In genomic region chr14:121346654-121347053, GRCm38 (mm10) we compare ENCODE assay signal across 9 mouse cellular contexts. TPM values are rescaled to one million over a fixed set of nuclear protein-coding genes. Genes with fewer than 3 reads are reported as not detected.
A peak's percentile ranks its signal among the peaks of the same experiment; 100 is the strongest.
DNase-seq lines count a peak whose midpoint lies in the region; ATAC-seq and TF ChIP-seq lines count a peak whose summit lies in the region.
"Had no signal": no experiment of that assay in that cellular context is flagged by ENCODE, and none has a peak within 500 bp of the region (broad histone marks: within the 10 kb centered on the region; RNA-seq: fewer than 3 reads in every experiment).

No protein-coding gene starts in this region.

- no peaks in the 10 kb centered on the region for H3K36me3 ChIP-seq in lung, postnatal 0 days (ENCODE audit: insufficient read depth, low read length)
- H3K36me3 ChIP-seq in thymus, adult 2 months (ENCODE audit: control insufficient read depth, insufficient read depth, low read length): no peaks in the 10 kb centered on the region

- no peak for TF ChIP-seq CTCF in lung, postnatal 0 days (IDR thresholded peaks at IDR 0.05)
- TF ChIP-seq CTCF in thymus, adult 2 months (IDR thresholded peaks at IDR 0.05; ENCODE audit: borderline replicate concordance, control insufficient read depth, extremely low read depth, insufficient read depth, low read length, poor library complexity): no peak

- H3K9me3 ChIP-seq in lung, postnatal 0 days (ENCODE audit: low read length): no peaks in the 10 kb centered on the region

- no peaks in the 10 kb centered on the region for H3K27me3 ChIP-seq in lung, postnatal 0 days (replicated peaks; ENCODE audit: insufficient read depth, low read length)
- H3K27me3 ChIP-seq in thymus, adult 2 months (ENCODE audit: control insufficient read depth, insufficient read depth, low read length): no peaks in the 10 kb centered on the region

- WGBS in lung, postnatal 0 days: 49% methylated on average over 4 of the region's 4 CpGs
- 78% methylated on average over 4 of the region's 4 CpGs for WGBS in thymus, adult 2 months

- no peak overlapping the region for H3K4me3 ChIP-seq in lung, postnatal 0 days (ENCODE audit: low read depth, low read length)
- H3K4me3 ChIP-seq in thymus, adult 2 months (ENCODE audit: control insufficient read depth, insufficient read depth, low read length): no peak overlapping the region

- peaks cover 34% of the 10 kb centered on the region; the same call in 1 of the 2 replicates for H3K4me1 ChIP-seq in lung, postnatal 0 days (ENCODE audit: insufficient read depth, low read depth, low read length)
- H3K4me1 ChIP-seq in thymus, adult 2 months (replicated peaks; ENCODE audit: control insufficient read depth, insufficient read depth, low read length): peaks cover 18% of the 10 kb centered on the region

- DNase-seq in heart, adult 18-20 months: peak; percentile 52 to 56
- no peak for DNase-seq in heart, postnatal 4 days
- DNase-seq in NIH3T3 (ENCODE audit: low read depth): peak; percentile 16
- DNase-seq in cerebellum, postnatal 36 days: peak; percentile 36 to 52
- DNase-seq in lung, postnatal 0 days (ENCODE audit: low spot score): peak; percentile 50
- no peak for DNase-seq in thymus, adult 2 months
- DNase-seq: gastrocnemius, postnatal 14 days; right cerebral cortex, postnatal 25 days had no signal

- H3K27ac ChIP-seq in lung, postnatal 0 days (ENCODE audit: low read length): no peak overlapping the region
- H3K27ac ChIP-seq in thymus, adult 2 months (ENCODE audit: control insufficient read depth, insufficient read depth, low read length): no peak overlapping the region

- H3K9ac ChIP-seq in lung, postnatal 0 days (replicated peaks; ENCODE audit: low read depth): no peak overlapping the region

- TF ChIP-seq POLR2A in thymus, adult 2 months (IDR thresholded peaks at IDR 0.05; ENCODE audit: control insufficient read depth, extremely low read depth, insufficient read depth, low read length, poor library complexity): no peak

- TF ChIP-seq EP300 in lung, postnatal 0 days (IDR thresholded peaks at IDR 0.05): no peak

- H3K4me2 ChIP-seq in lung, postnatal 0 days (replicated peaks; ENCODE audit: low read depth, low read length): no peak overlapping the region

- peak; percentile 47 for ATAC-seq in lung, postnatal 0 days
- ATAC-seq in erythroid progenitor cell, adult 5-6 weeks (replicated peaks; ENCODE audit: low FRiP score, poor library complexity, severe bottlenecking): no peak

RNA-seq across cellular contexts. Expression of gene Stk24, which starts 33.2 kb away (rescaled TPM):
- total RNA-seq in heart, adult 18-20 months (2021): 10 to 100 TPM; 71.3 to 77.6 TPM
- 10 to 100 TPM; 84.8 to 93.5 TPM for total RNA-seq in heart, postnatal 4 days (2021)
- 30.6 and 33.4 TPM in 2 replicates for polyA plus RNA-seq in lung, postnatal 0 days (2015; fragmentation: Nextera tagmentation; extraction: Ambion mirVana)
- total RNA-seq in erythroid progenitor cell, adult 5-6 weeks (2015; ENCODE audit: low replicate concordance): 99.5 and 101 TPM in 2 replicates
- 62.0 and 77.4 TPM in 2 replicates for total RNA-seq in erythroid progenitor cell, adult 5-6 weeks (2017; ENCODE audit: low replicate concordance)
- polyA plus RNA-seq in thymus, adult 2 months (2012; rRNA removed): 54.9 and 57.1 TPM in 2 replicates

Comparison
In these comparisons a context has a peak if more than half of its experiments do, and no peak if none do; other contexts are left out.
1. DNase-seq: peak in heart, adult 18-20 months (2 of 2), NIH3T3 (single experiment), cerebellum, postnatal 36 days (2 of 2) and lung, postnatal 0 days (single experiment); none in heart, postnatal 4 days (single experiment) and thymus, adult 2 months (single experiment).